Mouse (Mus musculus): ENCODE results near the gene Slc22a16.

- no peak for TF ChIP-seq CTCF (IDR thresholded peaks at IDR 0.05; ENCODE audit: low read depth, low read length)
- TF ChIP-seq GATA1 (IDR thresholded peaks at IDR 0.05; ENCODE audit: borderline replicate concordance, low read length), result no peak
- TF ChIP-seq TAL1 (conservative IDR thresholded peaks at IDR 0.05; ENCODE audit: low read depth, low read length), result no peak
Measured at GRCm38 (mm10) chr10:40651676-40652075, 81.5 kb downstream of the Slc22a16 start.

All from G1E (cell line).